Mouse (Mus musculus) heart, postnatal 4 days (tissue): ENCODE results near the gene Ugt1a6b. TPM values are rescaled to one million over a fixed set of nuclear protein-coding genes. Genes with fewer than 3 reads are reported as not detected.

Source experiments
- DNase-seq: peaks from one replicate; pipeline ENCODE4 v3.0.0; 2021
- total RNA-seq, 2 experiments: library from RNA; stranded (reverse); gene quantifications; 2 replicates each; pipeline ENCODE4 v1.2.3; 2021

The Ugt1a6b gene
- total RNA-seq, 2 experiments from 2014 or later = 1.1 TPM; not detected in 1

- no peak for DNase-seq
These were observed 142.8 kb downstream of the Ugt1a6b start for GRCm38 (mm10) chr1:88245881-88246280.

GRCm38 (mm10) chr1:88246386-88246785, 143.3 kb downstream of the Ugt1a6b start:
- DNase-seq = no peak

GRCm38 (mm10) chr1:88247660-88248059, 144.6 kb downstream of the Ugt1a6b start:
- DNase-seq = no peak

- no peak for DNase-seq
These were observed 145.6 kb downstream of the Ugt1a6b start for GRCm38 (mm10) chr1:88248658-88249057.

- DNase-seq = no peak
These were observed 146.5 kb downstream of the Ugt1a6b start for GRCm38 (mm10) chr1:88249596-88249995.

- no peak for DNase-seq
These were observed 147.0 kb downstream of the Ugt1a6b start for GRCm38 (mm10) chr1:88250023-88250422.

GRCm38 (mm10) chr1:88253106-88253505, 150.1 kb downstream of the Ugt1a6b start:
- DNase-seq = no peak

- no peak for DNase-seq
These were observed 150.5 kb downstream of the Ugt1a6b start for GRCm38 (mm10) chr1:88253540-88253939.

- DNase-seq = no peak
These were observed 151.9 kb downstream of the Ugt1a6b start for GRCm38 (mm10) chr1:88254793-88255465.

GRCm38 (mm10) chr1:88255466-88255857, 152.4 kb downstream of the Ugt1a6b start:
- no peak for DNase-seq

- no peak for DNase-seq
These were observed 153.1 kb downstream of the Ugt1a6b start for GRCm38 (mm10) chr1:88255989-88256754.

GRCm38 (mm10) chr1:88256886-88257663, 154.0 kb downstream of the Ugt1a6b start:
- no peak for DNase-seq

- DNase-seq = no peak
These were observed 154.6 kb downstream of the Ugt1a6b start for GRCm38 (mm10) chr1:88257681-88258080.

GRCm38 (mm10) chr1:88258361-88258760, 155.3 kb downstream of the Ugt1a6b start:
- DNase-seq = no peak

GRCm38 (mm10) chr1:88258881-88259642, 156.0 kb downstream of the Ugt1a6b start:
- peak; percentile 64 for DNase-seq

GRCm38 (mm10) chr1:88259643-88260024, 156.6 kb downstream of the Ugt1a6b start:
- no peak for DNase-seq

GRCm38 (mm10) chr1:88260114-88260513, 157.1 kb downstream of the Ugt1a6b start:
- peak; percentile 68 for DNase-seq

GRCm38 (mm10) chr1:88260604-88261377, 157.7 kb downstream of the Ugt1a6b start:
- DNase-seq = no peak

GRCm38 (mm10) chr1:88261706-88262105, 158.7 kb downstream of the Ugt1a6b start:
- DNase-seq = no peak

GRCm38 (mm10) chr1:88262255-88262654, 159.2 kb downstream of the Ugt1a6b start:
- peak; percentile 77 for DNase-seq

GRCm38 (mm10) chr1:88262961-88263360, 159.9 kb downstream of the Ugt1a6b start:
- no peak for DNase-seq

- no peak for DNase-seq
These were observed 160.7 kb downstream of the Ugt1a6b start for GRCm38 (mm10) chr1:88263778-88264177.
